Mouse (Mus musculus): ENCODE data around the gene Slc25a41.

DNA sequence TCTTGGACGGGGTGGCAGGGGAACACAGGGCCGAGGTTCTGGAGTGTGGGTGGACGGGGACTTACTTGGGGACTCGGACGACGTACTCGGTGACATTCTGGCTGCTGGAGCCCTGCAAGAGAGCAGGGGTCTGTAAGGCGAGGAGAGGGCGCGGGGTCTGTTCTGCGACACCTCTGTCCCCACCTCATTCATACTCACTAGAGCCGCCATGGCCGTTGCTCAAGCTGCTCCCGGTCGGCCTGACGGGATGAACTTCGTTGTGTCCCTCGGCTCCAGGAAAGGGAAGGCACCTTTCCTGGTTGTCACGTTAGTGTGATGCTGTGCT, 30.6 kb downstream of the Slc25a41 start:
- no peak for TF ChIP-seq CTCF (IDR thresholded peaks at IDR 0.05; ENCODE audit: borderline replicate concordance, control insufficient read depth, extremely low read depth, insufficient read depth, low read length, poor library complexity)
- no peak for TF ChIP-seq POLR2A (IDR thresholded peaks at IDR 0.05; ENCODE audit: control insufficient read depth, extremely low read depth, insufficient read depth, low read length, poor library complexity)

Measured in thymus, adult 2 months (tissue).